Mouse (Mus musculus) liver, postnatal 0 days (tissue): Measurements from ENCODE around the gene M1ap. TPM values are rescaled to one million over a fixed set of nuclear protein-coding genes. Genes with fewer than 3 reads are reported as not detected.

Experiments used
- ATAC-seq: fragments of 200-750 bp; cut with Nextera tagmentation; 2 replicates; pipeline ENCODE4 v1.8.0; 2017; ENCODE audit warnings: mild to moderate bottlenecking, moderate library complexity
- DNase-seq: peaks from one replicate; pipeline ENCODE4 v3.0.0-alpha.2; 2016
- H3K27ac ChIP-seq: fragments of 300-500 bp; sonication (generic); 2 replicates; pipeline ENCODE4 v1.5.1; 2014; ENCODE audit warnings: antibody characterized with exemption, moderate library complexity, mild to moderate bottlenecking, low read depth
- H3K27me3 ChIP-seq: fragments of 300-500 bp; sonication (generic); 2 replicates; pipeline ENCODE4 v1.6.1; 2014; ENCODE audit warnings: low read length, control low read depth, mixed read lengths; ENCODE audit not compliant: insufficient read depth
- H3K36me3 ChIP-seq: fragments of 300-500 bp; sonication (generic); replicated peaks from 2 replicates; pipeline ENCODE4 v1.6.1; 2014; ENCODE audit warnings: mild to moderate bottlenecking, control low read depth, low read length, moderate library complexity, mixed read lengths; ENCODE audit not compliant: insufficient read depth
- H3K4me1 ChIP-seq: fragments of 300-500 bp; sonication (generic); 2 replicates; pipeline ENCODE4 v1.6.1; 2014; ENCODE audit warnings: antibody characterized with exemption, mild to moderate bottlenecking, control low read depth; ENCODE audit not compliant: insufficient read depth
- H3K4me2 ChIP-seq: fragments of 300-500 bp; sonication (generic); 2 replicates; pipeline ENCODE4 v1.6.1; 2014; ENCODE audit warnings: low read depth, mild to moderate bottlenecking, low read length, moderate library complexity, mixed read lengths
- H3K4me3 ChIP-seq: fragments of 300-500 bp; sonication (generic); 2 replicates; pipeline ENCODE4 v1.5.1; 2014; ENCODE audit warnings: low read depth, low read length
- H3K9ac ChIP-seq: fragments of 300-500 bp; sonication (generic); replicated peaks from 2 replicates; pipeline ENCODE4 v1.6.1; 2014; ENCODE audit warnings: mild to moderate bottlenecking, moderate library complexity
- H3K9me3 ChIP-seq: fragments of 300-500 bp; sonication (generic); 2 replicates; pipeline ENCODE4 v1.6.1; 2016; ENCODE audit warnings: mild to moderate bottlenecking, control low read depth, low read length, mixed read lengths
- CTCF ChIP-seq: sonication (generic); IDR thresholded peaks from 2 replicates; pipeline ENCODE4 v1.5.1; 2016; ENCODE audit warnings: antibody characterized with exemption, low read depth
- EP300 ChIP-seq: IDR thresholded peaks from 2 replicates; pipeline ENCODE4 v1.6.1; 2016; ENCODE audit warnings: antibody characterized with exemption, low read depth, mild to moderate bottlenecking
- WGBS: fragments of 180-500 bp; shearing (Covaris S2); extraction: QIAGEN DNeasy Blood & Tissue Kit; methylation state at CpG from one replicate; pipeline ENCODE4 v1.1.7; 2014; ENCODE audit not compliant: insufficient replicate concordance; 5-methylcytosine and 5-hydroxymethylcytosine counted together
- polyA plus RNA-seq: library from polyadenylated mRNA; unstranded; fragments of >200 nt; fragmentation: Nextera tagmentation; extraction: Ambion mirVana; gene quantifications from 2 replicates; pipeline ENCODE4 v1.2.1, GENCODE M21; 2015

Gene M1ap
- polyA plus RNA-seq, 1 experiment from 2014 or later = 4.3 TPM

- Histone ChIP-seq H3K9ac (no peak overlapping the region), H3K27ac (no peak overlapping the region), H3K27me3 (no peaks in the 10 kb centered on the region), H3K4me1 (peaks cover 31% of the 10 kb centered on the region), H3K9me3 (no peaks in the 10 kb centered on the region), H3K4me3 (no peak overlapping the region), H3K4me2 (0 out of 2 replicates have a peak overlapping the region, but pooled peaks have one; percentile 56), H3K36me3 (no peaks in the 10 kb centered on the region)
- 93% methylated on average over 1 of the region's 1 CpGs for WGBS
- DNase-seq (no peak), ATAC-seq (no peak)
- TF ChIP-seq EP300 = no peak
- no peak for TF ChIP-seq CTCF
Measured at GRCm38 (mm10) chr6:83003082-83003481, 56.4 kb downstream of the M1ap start.

DNA sequence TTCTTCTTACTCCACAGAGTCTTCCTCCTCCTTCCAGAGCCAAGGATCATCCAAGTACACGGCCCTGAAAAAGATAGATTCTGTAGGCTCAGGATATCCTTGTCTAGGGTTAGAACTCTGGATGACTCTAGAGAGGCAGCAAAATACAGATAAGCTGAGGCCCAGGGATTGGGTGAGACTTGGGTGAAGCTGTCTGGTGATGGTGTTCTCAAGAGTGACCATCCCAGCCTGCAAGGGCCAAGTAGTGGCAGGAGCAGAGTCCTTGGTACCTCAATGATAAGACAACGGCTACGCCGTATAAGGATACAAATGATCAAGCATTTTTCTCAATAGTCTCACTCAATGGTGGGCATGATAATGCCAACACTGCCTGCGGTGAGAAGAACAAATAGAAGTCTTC lies 57.1 kb downstream of the M1ap start:
- no peak for DNase-seq
- H3K9ac ChIP-seq = 0 out of 2 replicates have a peak overlapping the region, but pooled peaks have one; percentile 23

GRCm38 (mm10) chr6:83004309-83004708 lies 57.6 kb downstream of the M1ap start:
- Histone ChIP-seq H3K9ac (no peak overlapping the region; the same call in 1 of the 2 replicates), H3K36me3 (no peaks in the 10 kb centered on the region), H3K27ac (peak overlapping the region; percentile 69), H3K4me2 (peak overlapping the region; percentile 56), H3K9me3 (no peaks in the 10 kb centered on the region), H3K4me3 (peak overlapping the region; percentile 17; the same call in 1 of the 2 replicates), H3K4me1 (peaks cover 32% of the 10 kb centered on the region), H3K27me3 (no peaks in the 10 kb centered on the region)
- TF ChIP-seq EP300 (no peak), CTCF (no peak)
- 54% methylated on average over 2 of the region's 2 CpGs for WGBS
- ATAC-seq (no peak), DNase-seq (no peak)

More for the DNA sequence above, 57.1 kb downstream of the M1ap start:
- peak overlapping the region; percentile 56 for H3K4me2 ChIP-seq
- H3K27me3 ChIP-seq = no peaks in the 10 kb centered on the region
- H3K4me3 ChIP-seq = no peak overlapping the region
- no peaks in the 10 kb centered on the region for H3K36me3 ChIP-seq
- WGBS = 52% methylated on average over 5 of the region's 5 CpGs
- no peak for TF ChIP-seq CTCF
- no peak for TF ChIP-seq EP300
- no peaks in the 10 kb centered on the region for H3K9me3 ChIP-seq
- peak overlapping the region; percentile 69 for H3K27ac ChIP-seq
- ATAC-seq = 0 out of 2 replicates have a peak, but pooled peaks have one; percentile 14
- peaks cover 32% of the 10 kb centered on the region for H3K4me1 ChIP-seq

DNA sequence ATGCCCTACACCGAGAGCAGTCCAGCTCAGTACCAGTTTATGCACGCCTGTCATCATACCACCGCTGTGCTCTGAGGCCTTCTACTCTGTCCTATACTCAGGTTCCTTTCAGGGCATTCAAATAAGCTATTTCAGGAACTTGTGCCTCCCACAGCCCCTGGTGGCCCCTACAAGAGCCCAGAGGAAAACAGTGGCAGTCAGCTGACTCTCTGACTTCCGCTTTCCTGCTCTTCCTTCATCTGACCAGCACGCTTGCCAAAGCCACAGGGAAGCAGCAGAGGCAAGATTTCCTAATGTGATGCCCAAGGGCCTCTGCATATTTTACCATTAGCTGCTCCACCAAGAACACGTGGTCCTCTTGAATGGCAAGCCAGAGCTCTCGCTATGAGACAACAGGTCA lies 58.2 kb downstream of the M1ap start:
- H3K9me3 ChIP-seq = no peaks in the 10 kb centered on the region
- H3K9ac ChIP-seq = no peak overlapping the region
- peaks cover 35% of the 10 kb centered on the region for H3K4me1 ChIP-seq
- 33% methylated on average over 7 of the region's 7 CpGs for WGBS
- peak overlapping the region; percentile 69 for H3K27ac ChIP-seq
- no peaks in the 10 kb centered on the region for H3K27me3 ChIP-seq
- no peaks in the 10 kb centered on the region for H3K36me3 ChIP-seq
- peak overlapping the region; percentile 17; the same call in 1 of the 2 replicates for H3K4me3 ChIP-seq
- peak overlapping the region; percentile 56 for H3K4me2 ChIP-seq
- DNase-seq (peak; percentile 62), ATAC-seq (peak; percentile 71)
- peak; percentile 34; the same call in 1 of the 2 replicates for TF ChIP-seq EP300
- peak; percentile 31 for TF ChIP-seq CTCF

GRCm38 (mm10) chr6:83005444-83006011 lies 58.8 kb downstream of the M1ap start:
- no peak overlapping the region for H3K4me2 ChIP-seq
- TF ChIP-seq CTCF = no peak
- no peak for TF ChIP-seq EP300
- no peak for DNase-seq
- no peak overlapping the region for H3K9ac ChIP-seq
- ATAC-seq = no peak
- H3K9me3 ChIP-seq = no peaks in the 10 kb centered on the region
- 64% methylated on average over 10 of the region's 10 CpGs for WGBS
- no peaks in the 10 kb centered on the region for H3K36me3 ChIP-seq
- peak overlapping the region; percentile 69 for H3K27ac ChIP-seq
- H3K27me3 ChIP-seq = no peaks in the 10 kb centered on the region
- H3K4me1 ChIP-seq = peaks cover 41% of the 10 kb centered on the region
- no peak overlapping the region for H3K4me3 ChIP-seq

DNA sequence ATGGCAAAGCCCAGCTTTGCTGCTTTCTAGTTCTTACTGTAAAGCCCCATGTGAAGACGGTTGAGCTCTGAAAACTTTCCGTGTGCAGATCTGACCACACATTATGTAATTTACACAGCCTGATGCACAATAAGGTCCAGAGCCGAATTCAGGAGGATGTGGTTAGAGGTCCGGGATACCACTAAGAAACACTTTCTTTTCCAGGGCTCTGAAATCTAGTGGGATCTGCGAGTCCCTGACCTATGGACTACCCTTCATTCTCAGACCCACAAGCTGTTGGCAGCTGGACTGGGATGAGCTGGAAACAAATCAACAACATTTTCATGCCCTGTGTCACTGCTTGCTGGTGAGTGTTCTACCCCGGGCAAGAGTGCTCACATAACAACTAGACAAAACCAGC lies 59.4 kb downstream of the M1ap start:
- H3K36me3 ChIP-seq = no peaks in the 10 kb centered on the region
- DNase-seq (no peak), ATAC-seq (no peak)
- TF ChIP-seq CTCF (no peak), EP300 (no peak)
- no peak overlapping the region for H3K9ac ChIP-seq
- H3K4me3 ChIP-seq = no peak overlapping the region
- H3K4me1 ChIP-seq = peaks cover 45% of the 10 kb centered on the region
- no peaks in the 10 kb centered on the region for H3K9me3 ChIP-seq
- 50% methylated on average over 6 of the region's 6 CpGs for WGBS
- peak overlapping the region; percentile 69; the same call in 1 of the 2 replicates for H3K27ac ChIP-seq
- H3K27me3 ChIP-seq = no peaks in the 10 kb centered on the region
- no peak overlapping the region for H3K4me2 ChIP-seq
